Mouse (Mus musculus) adrenal gland, postnatal 25 days (tissue): ENCODE data around the gene Stat4. TPM values are rescaled to one million over a fixed set of nuclear protein-coding genes. Genes with fewer than 3 reads are reported as not detected.

Experiments
- DNase-seq: peaks from one replicate; pipeline ENCODE4 v3.0.0; 2021; ENCODE audit warnings: mixed read lengths
- long read RNA-seq: library from polyadenylated mRNA; stranded (forward); transcript quantifications from one replicate; pipeline ENCODE4 v2.0.0, GENCODE M21; 2021
- total RNA-seq: library from RNA; stranded (reverse); gene quantifications from 2 replicates; pipeline ENCODE4 v1.2.3, GENCODE M21; 2021

Gene Stat4
- total RNA-seq = 0.12 TPM in 1 of 2 replicates, not detected in the other
- long read RNA-seq = 0 reads

GRCm38 (mm10) chr1:51986848-51987247, at the start of gene Stat4:
Gene Stat4, plus strand, starts transcription at chr1:51987148.
- DNase-seq = no peak

- no peak for DNase-seq
Observed at GRCm38 (mm10) chr1:51938357-51938756, 48.6 kb upstream of the Stat4 start.

- DNase-seq = peak; percentile 20
Observed at GRCm38 (mm10) chr1:51944755-51945154, 42.2 kb upstream of the Stat4 start.

- no peak for DNase-seq
Observed at GRCm38 (mm10) chr1:51947116-51947515, 39.8 kb upstream of the Stat4 start.

- no peak for DNase-seq
Observed at GRCm38 (mm10) chr1:51964647-51965046, 22.3 kb upstream of the Stat4 start.

- no peak for DNase-seq
Observed at GRCm38 (mm10) chr1:51968994-51969393, 18.0 kb upstream of the Stat4 start.

- DNase-seq = no peak
Observed at GRCm38 (mm10) chr1:51970182-51970581, 16.8 kb upstream of the Stat4 start.

- DNase-seq = no peak
Observed at GRCm38 (mm10) chr1:51975589-51975988, 11.4 kb upstream of the Stat4 start.

GRCm38 (mm10) chr1:51979048-51979447, 7.9 kb upstream of the Stat4 start:
- DNase-seq = no peak

GRCm38 (mm10) chr1:51991983-51992609, 5.1 kb downstream of the Stat4 start:
- DNase-seq = no peak

- DNase-seq = no peak
Observed at GRCm38 (mm10) chr1:51996056-51996455, 9.1 kb downstream of the Stat4 start.

GRCm38 (mm10) chr1:51996751-51997659, 10.1 kb downstream of the Stat4 start:
- no peak for DNase-seq

GRCm38 (mm10) chr1:51998542-51998941, 11.6 kb downstream of the Stat4 start:
- peak; percentile 50 for DNase-seq

- DNase-seq = peak; percentile 68
Observed at GRCm38 (mm10) chr1:52004096-52004495, 17.1 kb downstream of the Stat4 start.

- peak; percentile 5 for DNase-seq
Observed at GRCm38 (mm10) chr1:52008443-52008842, 21.5 kb downstream of the Stat4 start.

- no peak for DNase-seq
Observed at GRCm38 (mm10) chr1:52008947-52009346, 22.0 kb downstream of the Stat4 start.

- DNase-seq = no peak
Observed at GRCm38 (mm10) chr1:52010741-52011140, 23.8 kb downstream of the Stat4 start.

- no peak for DNase-seq
Observed at GRCm38 (mm10) chr1:52011227-52011626, 24.3 kb downstream of the Stat4 start.

GRCm38 (mm10) chr1:52012231-52012630, 25.3 kb downstream of the Stat4 start:
- DNase-seq = no peak

GRCm38 (mm10) chr1:52012757-52013156, 25.8 kb downstream of the Stat4 start:
- DNase-seq = no peak

- DNase-seq = no peak
Observed at GRCm38 (mm10) chr1:52019621-52020020, 32.7 kb downstream of the Stat4 start.

GRCm38 (mm10) chr1:52021936-52022725, 35.2 kb downstream of the Stat4 start:
- DNase-seq = no peak

- no peak for DNase-seq
Observed at GRCm38 (mm10) chr1:52028686-52029085, 41.7 kb downstream of the Stat4 start.
